Mouse (Mus musculus) thymus, adult 2 months (tissue): Measurements from ENCODE around the gene Plxnc1. TPM values are rescaled to one million over a fixed set of nuclear protein-coding genes. Genes with fewer than 3 reads are reported as not detected.

Experiments
- DNase-seq: peaks from one replicate; pipeline ENCODE4 v3.0.0; 2021
- H3K27ac ChIP-seq: fragments of 200-500 bp; 2 replicates; pipeline ENCODE4 v1.5.1; 2012; ENCODE audit warnings: low read length, control low read depth; ENCODE audit not compliant: control insufficient read depth, insufficient read depth
- H3K27me3 ChIP-seq: fragments of 200-500 bp; 2 replicates; pipeline ENCODE4 v1.6.1; 2012; ENCODE audit warnings: mild to moderate bottlenecking, low read length, moderate library complexity, mixed read lengths; ENCODE audit not compliant: control insufficient read depth, insufficient read depth
- H3K36me3 ChIP-seq: fragments of 200-500 bp; 2 replicates; pipeline ENCODE4 v1.6.1; 2012; ENCODE audit warnings: mild to moderate bottlenecking, low read length, moderate library complexity; ENCODE audit not compliant: control insufficient read depth, insufficient read depth
- H3K4me1 ChIP-seq: fragments of 200-500 bp; replicated peaks from 2 replicates; pipeline ENCODE4 v1.6.1; 2012; ENCODE audit warnings: low read length; ENCODE audit not compliant: control insufficient read depth, insufficient read depth
- H3K4me3 ChIP-seq: fragments of 200-500 bp; 2 replicates; pipeline ENCODE4 v1.5.1; 2012; ENCODE audit warnings: mild to moderate bottlenecking, low read length, control low read depth, moderate library complexity; ENCODE audit not compliant: control insufficient read depth, insufficient read depth
- CTCF ChIP-seq: fragments of 200-500 bp; IDR thresholded peaks from 2 replicates; pipeline ENCODE4 v1.5.1; 2012; ENCODE audit warnings: mild to moderate bottlenecking, control low read depth, low read length, moderate library complexity, borderline replicate concordance; ENCODE audit not compliant: control insufficient read depth, poor library complexity, insufficient read depth; ENCODE audit errors: extremely low read depth
- POLR2A ChIP-seq: fragments of 200-500 bp; IDR thresholded peaks from 2 replicates; pipeline ENCODE4 v1.6.1; 2012; ENCODE audit warnings: mild to moderate bottlenecking, low read length, control low read depth, moderate library complexity; ENCODE audit not compliant: control insufficient read depth, poor library complexity, insufficient read depth; ENCODE audit errors: extremely low read depth
- WGBS: fragments of 180-500 bp; shearing (Covaris S2); methylation state at CpG from one replicate; pipeline ENCODE4 v1.1.7; 2018; 5-methylcytosine and 5-hydroxymethylcytosine counted together
- polyA plus RNA-seq: library from polyadenylated mRNA; depleted of rRNA; stranded (reverse); fragments of >200 nt; gene quantifications from 2 replicates; pipeline ENCODE4 v1.2.3, GENCODE M21; 2012; rRNA removed

Plxnc1 gene
- polyA plus RNA-seq = 8.7 and 9.2 TPM in 2 replicates

GRCm38 (mm10) chr10:94944691-94945205 is at the start of gene Plxnc1:
Gene Plxnc1, minus strand, starts transcription at chr10:94944835.
- Histone ChIP-seq H3K27me3 (peaks cover 8% of the 10 kb centered on the region), H3K4me1 (peaks cover 22% of the 10 kb centered on the region), H3K36me3 (no peaks in the 10 kb centered on the region), H3K27ac (no peak within 1 kb of the TSS), H3K4me3 (peak within 1 kb of the TSS; percentile 51)
- DNase-seq = peak; percentile 68
- peak; percentile 19; the same call in 1 of the 2 replicates for TF ChIP-seq CTCF
- TF ChIP-seq POLR2A = no peak
- under 1% methylated on average over 52 of the region's 57 CpGs for WGBS

GRCm38 (mm10) chr10:94992127-94992526 is 47.5 kb upstream of the Plxnc1 start:
- 23% methylated on average over 9 of the region's 9 CpGs for WGBS
- no peaks in the 10 kb centered on the region for H3K36me3 ChIP-seq
- H3K27ac ChIP-seq = no peak overlapping the region
- peak; percentile 80 for TF ChIP-seq CTCF
- no peak for TF ChIP-seq POLR2A
- 0 out of 2 replicates have a peak, but pooled peaks cover 2% of the 10 kb centered on the region for H3K4me1 ChIP-seq
- no peak overlapping the region for H3K4me3 ChIP-seq
- DNase-seq = peak; percentile 70
- no peaks in the 10 kb centered on the region for H3K27me3 ChIP-seq

GRCm38 (mm10) chr10:94991564-94992097 is 47.0 kb upstream of the Plxnc1 start:
- Histone ChIP-seq H3K36me3 (no peaks in the 10 kb centered on the region), H3K4me3 (peak overlapping the region; percentile 13), H3K27ac (no peak overlapping the region), H3K27me3 (no peaks in the 10 kb centered on the region), H3K4me1 (0 out of 2 replicates have a peak, but pooled peaks cover 2% of the 10 kb centered on the region)
- 9% methylated on average over 17 of the region's 17 CpGs for WGBS
- no peak for TF ChIP-seq POLR2A
- TF ChIP-seq CTCF = no peak
- DNase-seq = peak; percentile 73

GRCm38 (mm10) chr10:94990768-94991563 is 46.3 kb upstream of the Plxnc1 start:
- no peak for TF ChIP-seq POLR2A
- TF ChIP-seq CTCF = no peak
- Histone ChIP-seq H3K27ac (no peak overlapping the region), H3K36me3 (no peaks in the 10 kb centered on the region), H3K4me1 (0 out of 2 replicates have a peak, but pooled peaks cover 2% of the 10 kb centered on the region), H3K4me3 (no peak overlapping the region), H3K27me3 (no peaks in the 10 kb centered on the region)
- 47% methylated on average over 17 of the region's 17 CpGs for WGBS
- no peak for DNase-seq

- H3K4me3 ChIP-seq = no peak overlapping the region
- TF ChIP-seq CTCF = no peak
- TF ChIP-seq POLR2A = no peak
- no peak for DNase-seq
- H3K27ac ChIP-seq = no peak overlapping the region
- H3K27me3 ChIP-seq = no peaks in the 10 kb centered on the region
- H3K4me1 ChIP-seq = 0 out of 2 replicates have a peak, but pooled peaks cover 2% of the 10 kb centered on the region
- 93% methylated on average over 5 of the region's 5 CpGs for WGBS
- no peaks in the 10 kb centered on the region for H3K36me3 ChIP-seq
Observed at GRCm38 (mm10) chr10:94989321-94989720, 44.7 kb upstream of the Plxnc1 start.

GRCm38 (mm10) chr10:94985103-94985502 is 40.5 kb upstream of the Plxnc1 start:
- no peak for DNase-seq
- H3K27ac ChIP-seq = no peak overlapping the region
- H3K36me3 ChIP-seq = no peaks in the 10 kb centered on the region
- H3K4me1 ChIP-seq = no peaks in the 10 kb centered on the region
- no peak overlapping the region for H3K4me3 ChIP-seq
- WGBS = 73% methylated on average over 1 of the region's 1 CpGs
- no peak for TF ChIP-seq CTCF
- no peak for TF ChIP-seq POLR2A
- no peaks in the 10 kb centered on the region for H3K27me3 ChIP-seq

- Histone ChIP-seq H3K36me3 (no peaks in the 10 kb centered on the region), H3K27ac (no peak overlapping the region), H3K4me1 (no peaks in the 10 kb centered on the region), H3K27me3 (no peaks in the 10 kb centered on the region), H3K4me3 (no peak overlapping the region)
- no peak for DNase-seq
- no peak for TF ChIP-seq CTCF
- no peak for TF ChIP-seq POLR2A
- WGBS = 96% methylated on average over 8 of the region's 8 CpGs
Observed at GRCm38 (mm10) chr10:94982528-94982927, 37.9 kb upstream of the Plxnc1 start.
